Mouse (Mus musculus) c-Kit-positive CD71-positive TER-119-negative erythroid progenitor cells, embryonic 14.5 days (primary cell): Measurements from ENCODE around the gene Tmx2.
"Not testable (repeated sequence)": the region's sequence is repeated elsewhere in the genome, so short reads cannot be mapped to it uniquely, and the experiment has no call there.

Experiments used
- DNase-seq: peaks from one replicate; pipeline ENCODE4 v3.0.0-alpha.2; 2013; ENCODE audit warnings: low read depth

Gene Tmx2

GRCm38 (mm10) chr2:84679016-84679415 lies at the start of gene Tmx2:
Gene Tmx2, minus strand, starts transcription at chr2:84679140.
- DNase-seq = no peak

GRCm38 (mm10) chr2:84728191-84728590 lies 49.3 kb upstream of the Tmx2 start:
- not testable (repeated sequence) for DNase-seq

- DNase-seq = peak; percentile 99
Observed at GRCm38 (mm10) chr2:84727172-84727858, 48.4 kb upstream of the Tmx2 start, which contains the start of gene Clp1. Gene Clp1, minus strand, starts transcription at chr2:84727350.

GRCm38 (mm10) chr2:84726716-84727115 lies 47.8 kb upstream of the Tmx2 start:
- DNase-seq = no peak

- no peak for DNase-seq
Observed at GRCm38 (mm10) chr2:84725770-84726169, 46.8 kb upstream of the Tmx2 start.

GRCm38 (mm10) chr2:84723856-84724255 lies 44.9 kb upstream of the Tmx2 start:
- DNase-seq = no peak

GRCm38 (mm10) chr2:84721182-84721581 lies 42.2 kb upstream of the Tmx2 start:
- no peak for DNase-seq

- no peak for DNase-seq
Observed at GRCm38 (mm10) chr2:84720718-84721117, 41.8 kb upstream of the Tmx2 start.

- no peak for DNase-seq
Observed at GRCm38 (mm10) chr2:84717357-84717756, 38.4 kb upstream of the Tmx2 start.

GRCm38 (mm10) chr2:84716423-84717355 lies 37.7 kb upstream of the Tmx2 start:
- DNase-seq = no peak

GRCm38 (mm10) chr2:84715562-84716361 lies 36.8 kb upstream of the Tmx2 start:
- peak; percentile 90 for DNase-seq

- DNase-seq = peak; percentile 96
Observed at GRCm38 (mm10) chr2:84714811-84715561, 36.0 kb upstream of the Tmx2 start, which contains the start of gene Zdhhc5. Gene Zdhhc5, minus strand, starts transcription at chr2:84715180.

GRCm38 (mm10) chr2:84714422-84714810 lies 35.5 kb upstream of the Tmx2 start:
- no peak for DNase-seq

GRCm38 (mm10) chr2:84711898-84712297 lies 33.0 kb upstream of the Tmx2 start:
- no peak for DNase-seq

- DNase-seq = no peak
Observed at GRCm38 (mm10) chr2:84707523-84707922, 28.6 kb upstream of the Tmx2 start.

GRCm38 (mm10) chr2:84705295-84705694 lies 26.4 kb upstream of the Tmx2 start:
- DNase-seq = no peak

GRCm38 (mm10) chr2:84704329-84704728 lies 25.4 kb upstream of the Tmx2 start:
- no peak for DNase-seq

- no peak for DNase-seq
Observed at GRCm38 (mm10) chr2:84703497-84703896, 24.6 kb upstream of the Tmx2 start.

- DNase-seq = no peak
Observed at GRCm38 (mm10) chr2:84695007-84695695, 16.2 kb upstream of the Tmx2 start.

GRCm38 (mm10) chr2:84690050-84690449 lies 11.1 kb upstream of the Tmx2 start:
- DNase-seq = no peak
